Mouse (Mus musculus) stomach, embryonic 15.5 days (tissue): ENCODE measurements around the gene Nrxn2. TPM values are rescaled to one million over a fixed set of nuclear protein-coding genes. Genes with fewer than 3 reads are reported as not detected.

ENCODE experiments used
- ATAC-seq: fragments of 200-750 bp; cut with Nextera tagmentation; 2 replicates; pipeline ENCODE4 v1.8.0; 2017; ENCODE audit warnings: low read depth, moderate number of reproducible peaks, moderate TSS enrichment; ENCODE audit not compliant: insufficient read depth, low FRiP score
- H3K27ac ChIP-seq: fragments of 300-500 bp; sonication (generic); 2 replicates; pipeline ENCODE4 v1.5.1; 2015; ENCODE audit warnings: mild to moderate bottlenecking, inconsistent platforms
- H3K27me3 ChIP-seq: fragments of 300-500 bp; sonication (generic); replicated peaks from 2 replicates; pipeline ENCODE4 v1.6.1; 2015; ENCODE audit warnings: inconsistent platforms
- H3K36me3 ChIP-seq: fragments of 300-500 bp; sonication (generic); 2 replicates; pipeline ENCODE4 v1.6.1; 2015; ENCODE audit warnings: inconsistent platforms
- H3K4me1 ChIP-seq: fragments of 300-500 bp; sonication (generic); 2 replicates; pipeline ENCODE4 v1.6.1; 2015; ENCODE audit warnings: inconsistent platforms
- H3K4me2 ChIP-seq: fragments of 300-500 bp; sonication (generic); 2 replicates; pipeline ENCODE4 v1.6.1; 2015; ENCODE audit warnings: mild to moderate bottlenecking, inconsistent platforms
- H3K4me3 ChIP-seq: fragments of 300-500 bp; sonication (generic); replicated peaks from 2 replicates; pipeline ENCODE4 v1.5.1; 2015; ENCODE audit warnings: inconsistent platforms
- H3K9ac ChIP-seq: fragments of 300-500 bp; sonication (generic); 2 replicates; pipeline ENCODE4 v1.6.1; 2015; ENCODE audit warnings: inconsistent platforms
- H3K9me3 ChIP-seq: fragments of 300-500 bp; sonication (generic); 2 replicates; pipeline ENCODE4 v1.6.1; 2016; ENCODE audit warnings: inconsistent platforms
- WGBS: fragments of 180-500 bp; shearing (Covaris S2); methylation state at CpG from one replicate; pipeline ENCODE4 v1.1.7; 2015; 5-methylcytosine and 5-hydroxymethylcytosine counted together
- polyA plus RNA-seq: library from polyadenylated mRNA; unstranded; fragments of >200 nt; fragmentation: Nextera tagmentation; extraction: Ambion mirVana; gene quantifications from 2 replicates; pipeline ENCODE4 v1.2.1, GENCODE M21; 2015

Gene Nrxn2
- polyA plus RNA-seq, 1 experiment from 2014 or later, result 1.4 TPM

DNA sequence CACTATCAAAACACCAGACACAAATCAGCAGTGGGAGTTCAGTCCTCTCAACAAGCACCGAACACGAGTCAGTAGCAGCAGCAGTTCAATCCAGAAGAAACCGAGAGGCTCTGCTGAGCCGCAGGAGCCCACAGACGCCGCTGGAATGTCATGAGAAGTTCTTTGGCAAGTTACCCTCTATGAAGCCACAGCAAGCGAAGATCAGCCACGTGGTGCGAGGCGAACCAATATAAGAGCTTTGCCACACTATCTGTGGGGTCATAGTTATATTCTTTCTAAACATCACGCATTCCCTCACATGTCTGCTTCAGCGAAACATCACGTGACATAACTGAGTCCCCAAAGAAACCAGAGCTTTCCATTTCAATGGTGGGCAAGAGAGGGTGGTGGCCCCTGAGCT, 126.2 kb downstream of the Nrxn2 start:
- WGBS, result 87% methylated on average over 13 of the region's 13 CpGs
- ATAC-seq, result no peak

DNA sequence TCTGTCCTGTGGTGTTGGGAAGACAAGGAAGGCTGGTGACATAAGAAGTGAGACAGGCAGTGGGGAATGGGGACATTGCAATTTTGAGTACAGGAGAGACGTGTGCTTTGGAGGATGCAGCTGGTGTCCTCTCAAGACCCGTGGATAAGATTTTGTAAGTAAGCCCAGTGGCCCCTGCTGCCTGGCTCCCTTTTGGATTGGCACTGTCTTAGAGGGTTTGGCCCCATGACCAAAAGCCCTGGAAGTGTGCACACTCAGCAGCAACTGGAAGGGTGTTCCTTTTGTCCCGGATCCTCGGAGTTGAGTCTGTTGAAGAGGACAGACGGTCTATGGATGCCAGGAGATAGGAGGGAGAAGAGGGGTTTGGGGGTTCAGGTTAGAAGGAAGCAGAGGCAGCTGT, 127.0 kb downstream of the Nrxn2 start:
- no peaks in the 10 kb centered on the region for H3K4me1 ChIP-seq
- no peaks in the 10 kb centered on the region for H3K9me3 ChIP-seq
- no peaks in the 10 kb centered on the region for H3K36me3 ChIP-seq
- no peak overlapping the region for H3K4me3 ChIP-seq
- H3K9ac ChIP-seq, result no peak overlapping the region
- no peak for ATAC-seq
- H3K27ac ChIP-seq, result no peak overlapping the region
- WGBS, result 85% methylated on average over 5 of the region's 5 CpGs
- no peak overlapping the region for H3K4me2 ChIP-seq
- no peaks in the 10 kb centered on the region for H3K27me3 ChIP-seq

More for the DNA sequence above, 126.2 kb downstream of the Nrxn2 start:
- Histone ChIP-seq H3K4me1 (no peaks in the 10 kb centered on the region), H3K36me3 (no peaks in the 10 kb centered on the region), H3K4me2 (no peak overlapping the region), H3K4me3 (no peak overlapping the region), H3K9ac (no peak overlapping the region), H3K27ac (no peak overlapping the region), H3K9me3 (no peaks in the 10 kb centered on the region), H3K27me3 (no peaks in the 10 kb centered on the region)

- Histone ChIP-seq H3K36me3 (no peaks in the 10 kb centered on the region), H3K4me3 (no peak overlapping the region), H3K4me1 (no peaks in the 10 kb centered on the region), H3K27ac (no peak overlapping the region), H3K4me2 (no peak overlapping the region), H3K9me3 (no peaks in the 10 kb centered on the region), H3K27me3 (no peaks in the 10 kb centered on the region), H3K9ac (no peak overlapping the region)
- 52% methylated on average over 1 of the region's 1 CpGs for WGBS
- ATAC-seq, result no peak
Observed at GRCm38 (mm10) chr19:6546096-6546495, 127.6 kb downstream of the Nrxn2 start.

GRCm38 (mm10) chr19:6547801-6548200, 129.3 kb downstream of the Nrxn2 start:
- no peak overlapping the region for H3K27ac ChIP-seq
- no peak overlapping the region for H3K4me2 ChIP-seq
- H3K9ac ChIP-seq, result no peak overlapping the region
- H3K9me3 ChIP-seq, result no peaks in the 10 kb centered on the region
- no peak overlapping the region for H3K4me3 ChIP-seq
- no peaks in the 10 kb centered on the region for H3K36me3 ChIP-seq
- 83% methylated on average over 5 of the region's 5 CpGs for WGBS
- H3K4me1 ChIP-seq, result no peaks in the 10 kb centered on the region
- no peak for ATAC-seq
- H3K27me3 ChIP-seq, result no peaks in the 10 kb centered on the region

DNA sequence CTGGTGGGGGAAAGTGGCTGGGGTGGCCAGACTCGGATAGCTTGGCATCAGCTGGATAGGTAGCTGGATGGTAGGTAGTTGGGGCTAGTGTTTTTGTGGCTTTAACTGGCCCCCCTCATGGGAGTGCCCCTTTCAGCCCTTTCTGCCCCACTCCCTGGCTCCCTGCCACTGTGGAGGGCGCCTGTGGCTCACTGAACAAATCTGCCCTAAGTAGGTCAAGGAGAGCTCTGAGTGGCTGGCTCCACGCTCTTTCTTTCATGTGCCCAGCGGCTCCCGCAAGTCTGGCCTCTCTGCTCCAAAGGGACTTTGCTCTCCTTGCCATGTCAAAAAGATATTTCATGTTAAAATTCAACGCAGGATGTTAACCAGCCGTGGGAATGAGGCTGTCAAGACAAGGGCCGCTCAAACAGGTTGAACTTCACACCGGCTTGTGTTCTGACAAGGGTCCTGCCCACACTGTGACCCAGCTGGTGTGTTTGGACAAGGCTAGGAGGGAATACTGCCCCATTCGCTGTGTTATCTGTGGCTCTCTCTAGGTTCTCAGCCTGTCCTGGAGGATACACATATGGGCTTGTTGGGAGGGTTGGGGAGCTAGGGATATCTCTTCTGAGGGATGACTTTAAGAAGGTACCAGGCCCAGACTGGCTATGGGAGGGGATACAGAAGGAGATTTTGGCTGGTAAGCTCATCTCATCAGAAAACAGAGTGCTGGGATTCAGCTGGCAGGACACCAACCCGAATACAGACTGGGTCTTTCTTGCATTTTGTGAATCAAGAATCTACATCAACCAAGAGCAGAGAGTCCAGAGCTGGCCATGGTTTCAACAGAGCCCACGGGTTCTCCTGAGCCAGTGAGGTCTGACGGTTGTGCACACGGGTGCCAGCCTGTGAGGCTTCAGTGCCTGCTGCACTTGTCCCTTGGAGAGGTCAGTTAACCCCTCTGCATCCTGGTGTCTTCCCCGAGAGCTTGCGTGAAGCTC, 130.2 kb downstream of the Nrxn2 start:
- H3K4me2 ChIP-seq, result no peak overlapping the region
- H3K4me3 ChIP-seq, result no peak overlapping the region
- H3K9ac ChIP-seq, result no peak overlapping the region
- H3K4me1 ChIP-seq, result no peaks in the 10 kb centered on the region
- ATAC-seq, result no peak
- no peak overlapping the region for H3K27ac ChIP-seq
- H3K27me3 ChIP-seq, result no peaks in the 10 kb centered on the region
- H3K9me3 ChIP-seq, result no peaks in the 10 kb centered on the region
- no peaks in the 10 kb centered on the region for H3K36me3 ChIP-seq
- WGBS, result 65% methylated on average over 16 of the region's 16 CpGs

DNA sequence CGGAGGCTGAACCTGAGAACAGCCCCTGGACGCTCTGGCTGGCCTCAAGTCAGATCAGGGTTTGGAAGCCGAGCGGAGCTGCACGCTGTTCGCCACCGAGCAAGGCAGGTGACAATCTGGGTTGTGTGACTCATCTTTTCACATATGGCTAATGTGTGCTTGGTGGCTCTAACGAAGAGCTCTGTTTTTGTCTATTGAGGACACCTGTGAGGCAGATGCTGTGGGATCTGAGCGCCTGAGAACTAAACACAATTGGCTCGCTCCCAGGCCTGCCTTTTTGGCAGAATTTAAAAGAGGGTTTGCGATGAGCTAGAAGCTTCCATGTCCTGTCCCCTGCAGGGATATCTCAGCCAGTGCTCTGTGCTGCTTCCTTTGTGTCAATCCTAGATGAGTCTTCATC, 131.0 kb downstream of the Nrxn2 start:
- Histone ChIP-seq H3K9me3 (no peaks in the 10 kb centered on the region), H3K4me2 (no peak overlapping the region), H3K36me3 (no peaks in the 10 kb centered on the region), H3K4me1 (no peaks in the 10 kb centered on the region), H3K4me3 (no peak overlapping the region), H3K27ac (no peak overlapping the region), H3K9ac (no peak overlapping the region), H3K27me3 (no peaks in the 10 kb centered on the region)
- WGBS, result 85% methylated on average over 11 of the region's 11 CpGs
- ATAC-seq, result no peak

DNA sequence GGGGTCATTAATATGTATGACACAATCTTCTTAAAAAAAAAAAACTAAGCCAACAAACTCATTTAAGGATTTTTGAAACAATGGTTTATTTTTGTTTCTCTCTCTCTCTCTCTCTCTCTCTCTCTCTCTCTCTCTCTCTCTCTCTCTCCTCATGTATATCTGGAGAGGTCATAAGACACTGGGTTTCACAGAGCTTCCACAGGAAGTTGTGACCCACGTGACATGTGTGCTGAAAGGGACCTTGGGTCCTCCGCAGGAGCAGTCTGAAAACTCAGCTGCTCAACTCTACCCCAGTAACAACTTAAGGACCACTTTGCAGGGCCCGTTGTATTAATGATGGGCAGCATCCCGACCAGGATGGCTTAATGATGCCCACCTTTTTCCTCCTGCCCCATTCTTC, 132.7 kb downstream of the Nrxn2 start:
- H3K27ac ChIP-seq, result no peak overlapping the region
- ATAC-seq, result no peak
- H3K4me1 ChIP-seq, result no peaks in the 10 kb centered on the region
- WGBS, result 60% methylated on average over 4 of the region's 4 CpGs
- H3K4me3 ChIP-seq, result no peak overlapping the region
- H3K9me3 ChIP-seq, result no peaks in the 10 kb centered on the region
- H3K36me3 ChIP-seq, result no peaks in the 10 kb centered on the region
- no peak overlapping the region for H3K9ac ChIP-seq
- H3K4me2 ChIP-seq, result no peak overlapping the region
- no peaks in the 10 kb centered on the region for H3K27me3 ChIP-seq

GRCm38 (mm10) chr19:6552302-6553028, 133.9 kb downstream of the Nrxn2 start:
- H3K27me3 ChIP-seq, result no peaks in the 10 kb centered on the region
- no peaks in the 10 kb centered on the region for H3K36me3 ChIP-seq
- no peak overlapping the region for H3K4me2 ChIP-seq
- ATAC-seq, result no peak; the same call in 1 of the 2 replicates
- H3K4me1 ChIP-seq, result no peaks in the 10 kb centered on the region
- H3K4me3 ChIP-seq, result no peak overlapping the region
- 72% methylated on average over 2 of the region's 4 CpGs for WGBS
- H3K9me3 ChIP-seq, result no peaks in the 10 kb centered on the region
- no peak overlapping the region for H3K9ac ChIP-seq
- H3K27ac ChIP-seq, result no peak overlapping the region

- WGBS, result 69% methylated on average over 5 of the region's 5 CpGs
- ATAC-seq, result no peak
- Histone ChIP-seq H3K27me3 (no peaks in the 10 kb centered on the region), H3K36me3 (no peaks in the 10 kb centered on the region), H3K4me1 (no peaks in the 10 kb centered on the region), H3K9ac (no peak overlapping the region), H3K4me3 (no peak overlapping the region), H3K9me3 (no peaks in the 10 kb centered on the region), H3K27ac (no peak overlapping the region), H3K4me2 (no peak overlapping the region)
Observed at GRCm38 (mm10) chr19:6553174-6553573, 134.6 kb downstream of the Nrxn2 start.

GRCm38 (mm10) chr19:6553819-6554582, 135.5 kb downstream of the Nrxn2 start:
- Histone ChIP-seq H3K27ac (no peak overlapping the region), H3K36me3 (no peaks in the 10 kb centered on the region), H3K4me1 (no peaks in the 10 kb centered on the region), H3K27me3 (no peaks in the 10 kb centered on the region), H3K9ac (no peak overlapping the region), H3K4me3 (no peak overlapping the region), H3K9me3 (no peaks in the 10 kb centered on the region), H3K4me2 (no peak overlapping the region)
- ATAC-seq, result no peak
- WGBS, result 38% methylated on average over 8 of the region's 8 CpGs

DNA sequence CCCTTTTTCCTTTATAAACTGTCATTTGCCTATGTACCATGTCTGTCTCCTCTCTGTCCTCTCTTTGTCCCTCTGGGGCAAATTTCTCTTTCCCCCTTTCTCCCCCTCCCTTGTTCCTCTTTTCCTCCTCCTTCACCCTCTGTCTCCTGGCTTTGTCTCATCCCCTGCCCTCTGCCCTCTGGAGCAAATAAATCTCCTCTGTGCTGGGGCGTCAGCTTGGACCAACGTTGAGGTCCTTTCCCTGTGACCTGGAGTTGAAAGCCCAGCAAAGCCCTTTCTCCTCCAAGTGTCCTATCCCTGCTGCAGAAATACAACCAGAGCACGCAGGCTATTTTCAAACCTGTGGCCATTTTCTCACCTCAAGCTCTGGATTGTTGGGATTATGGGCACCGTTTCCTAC, 141.0 kb downstream of the Nrxn2 start:
- 58% methylated on average over 4 of the region's 4 CpGs for whole genome bisulfite sequencing
- no peak overlapping the region for H3K9ac ChIP-seq
- H3K27me3 ChIP-seq, result no peaks in the 10 kb centered on the region
- H3K4me1 ChIP-seq, result no peaks in the 10 kb centered on the region
- H3K36me3 ChIP-seq, result no peaks in the 10 kb centered on the region
- H3K4me3 ChIP-seq, result no peak overlapping the region
- no peak for ATAC-seq
- no peaks in the 10 kb centered on the region for H3K9me3 ChIP-seq
- no peak overlapping the region for H3K27ac ChIP-seq
- no peak overlapping the region for H3K4me2 ChIP-seq
